Mouse (Mus musculus): ENCODE measurements around the gene Hba-x. TPM values are rescaled to one million over a fixed set of nuclear protein-coding genes. Genes with fewer than 3 reads are reported as not detected.

Hba-x gene
- polyA plus RNA-seq, 1 experiment from 2014 or later, result 0.18 TPM

DNA sequence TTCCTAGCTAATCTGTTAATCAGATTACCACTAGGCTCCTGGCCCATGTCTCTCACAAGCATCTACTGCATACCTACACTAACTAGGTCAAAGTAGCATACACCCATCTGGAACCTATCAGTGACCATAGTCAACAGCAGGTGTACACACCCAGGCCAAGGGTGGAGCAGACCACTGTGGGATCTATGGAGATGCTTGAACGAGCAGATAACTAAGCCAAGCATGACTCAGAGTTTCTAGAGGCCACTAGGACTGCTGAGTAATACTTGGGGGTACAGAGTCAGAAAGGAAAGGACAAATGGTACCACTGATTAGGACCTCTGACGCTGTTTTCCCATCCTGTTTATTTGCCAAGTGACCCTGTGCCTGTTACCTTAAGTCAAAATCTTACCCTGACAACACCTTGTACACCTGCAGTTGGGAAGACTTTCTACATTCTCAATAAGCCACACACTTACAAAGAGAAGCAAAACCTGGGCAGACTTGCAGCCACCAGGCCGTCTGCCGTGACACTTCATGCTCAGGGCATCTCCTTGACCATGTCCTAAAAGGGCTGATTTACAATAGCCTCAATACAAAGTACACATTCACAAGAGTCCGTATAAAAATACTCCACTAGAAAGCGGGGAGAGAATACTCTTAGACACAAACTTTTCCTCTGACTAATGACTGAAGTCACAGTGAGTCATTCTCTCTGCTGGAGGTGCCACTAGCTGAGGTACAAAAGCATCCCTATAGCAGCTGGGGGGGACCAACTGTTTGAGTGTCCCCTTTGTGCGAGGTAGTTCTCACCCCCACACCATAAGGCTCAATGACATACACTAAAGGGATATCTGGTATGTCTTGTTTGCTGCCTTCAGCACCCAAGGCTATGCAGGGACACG lies 25.1 kb upstream of the Hba-x start:
- DNase-seq (ENCODE audit: low spot score) (peak; percentile 42), ATAC-seq (ENCODE audit: low FRiP score, low TSS enrichment) (peak; percentile 94)
- Histone ChIP-seq H3K9ac (ENCODE audit: low read length) (no peak overlapping the region), H3K36me3 (ENCODE audit: control insufficient read depth, insufficient read depth, low read length) (peaks cover 8% of the 10 kb centered on the region), H3K27ac (replicated peaks) (no peak overlapping the region), H3K4me3 (ENCODE audit: low read depth, low read length) (no peak overlapping the region), H3K4me1 (replicated peaks; ENCODE audit: control insufficient read depth, insufficient read depth) (no peaks in the 10 kb centered on the region; the same call in 1 of the 2 replicates), H3K9me3 (ENCODE audit: control insufficient read depth, low read length) (no peaks in the 10 kb centered on the region), H3K27me3 (ENCODE audit: control insufficient read depth, insufficient read depth, low read length) (no peaks in the 10 kb centered on the region), H3K4me2 (replicated peaks; ENCODE audit: low read depth) (no peak overlapping the region)
- WGBS, result 83% methylated on average over 8 of the region's 8 CpGs
- no peak for TF ChIP-seq CTCF (IDR thresholded peaks at IDR 0.05; ENCODE audit: low read depth)
- no peak for TF ChIP-seq EP300 (optimal IDR thresholded peaks at IDR 0.05)

DNA sequence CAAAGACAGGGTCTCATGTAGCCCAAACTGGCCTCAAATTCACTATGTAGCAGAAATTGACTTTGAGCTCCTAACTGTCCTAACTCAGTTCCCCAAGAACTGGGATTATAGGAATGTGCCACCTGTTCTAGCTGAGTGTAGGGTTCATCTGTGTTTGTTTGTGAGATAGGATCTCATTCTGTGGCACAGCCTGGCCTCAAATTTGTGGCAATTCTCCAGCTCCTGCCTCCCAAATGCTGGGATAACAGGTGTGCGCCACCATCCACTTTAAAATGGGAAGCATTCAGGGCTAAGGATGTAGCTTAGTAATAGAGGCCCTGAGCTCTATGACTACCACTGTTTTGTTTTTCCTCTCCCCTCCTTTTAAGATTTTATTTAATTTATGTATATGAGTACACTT lies 23.1 kb upstream of the Hba-x start:
- WGBS, result 95% methylated on average over 1 of the region's 1 CpGs
- Histone ChIP-seq H3K27me3 (ENCODE audit: control insufficient read depth, insufficient read depth, low read length) (no peaks in the 10 kb centered on the region), H3K4me1 (replicated peaks; ENCODE audit: control insufficient read depth, insufficient read depth) (no peaks in the 10 kb centered on the region; the same call in 1 of the 2 replicates), H3K4me3 (ENCODE audit: low read depth, low read length) (no peak overlapping the region), H3K9me3 (ENCODE audit: control insufficient read depth, low read length) (no peaks in the 10 kb centered on the region), H3K36me3 (ENCODE audit: control insufficient read depth, insufficient read depth, low read length) (peaks cover 3% of the 10 kb centered on the region; the same call in 1 of the 2 replicates), H3K27ac (replicated peaks) (no peak overlapping the region), H3K4me2 (replicated peaks; ENCODE audit: low read depth) (no peak overlapping the region), H3K9ac (ENCODE audit: low read length) (no peak overlapping the region)
- no peak for TF ChIP-seq EP300 (optimal IDR thresholded peaks at IDR 0.05)
- TF ChIP-seq CTCF (IDR thresholded peaks at IDR 0.05; ENCODE audit: low read depth), result no peak
- DNase-seq (ENCODE audit: low spot score) (no peak), ATAC-seq (ENCODE audit: low FRiP score, low TSS enrichment) (no peak)

GRCm38 (mm10) chr11:32256146-32256545 lies 20.1 kb upstream of the Hba-x start:
- Histone ChIP-seq H3K9ac (ENCODE audit: low read length) (no peak overlapping the region), H3K36me3 (ENCODE audit: control insufficient read depth, insufficient read depth, low read length) (peaks cover 6% of the 10 kb centered on the region; the same call in 1 of the 2 replicates), H3K27me3 (ENCODE audit: control insufficient read depth, insufficient read depth, low read length) (no peaks in the 10 kb centered on the region), H3K4me2 (replicated peaks; ENCODE audit: low read depth) (no peak overlapping the region), H3K27ac (replicated peaks) (no peak overlapping the region), H3K9me3 (ENCODE audit: control insufficient read depth, low read length) (no peaks in the 10 kb centered on the region), H3K4me1 (replicated peaks; ENCODE audit: control insufficient read depth, insufficient read depth) (no peaks in the 10 kb centered on the region), H3K4me3 (ENCODE audit: low read depth, low read length) (no peak overlapping the region)
- 94% methylated on average over 1 of the region's 1 CpGs for WGBS
- DNase-seq (ENCODE audit: low spot score), result no peak
- TF ChIP-seq CTCF (IDR thresholded peaks at IDR 0.05; ENCODE audit: low read depth) (no peak), EP300 (optimal IDR thresholded peaks at IDR 0.05) (no peak)
- ATAC-seq (ENCODE audit: low FRiP score, low TSS enrichment), result no peak

- H3K4me1 ChIP-seq (replicated peaks; ENCODE audit: control insufficient read depth, insufficient read depth), result no peaks in the 10 kb centered on the region
- no peak overlapping the region for H3K9ac ChIP-seq (ENCODE audit: low read length)
- no peak overlapping the region for H3K27ac ChIP-seq (replicated peaks)
- H3K4me3 ChIP-seq (ENCODE audit: low read depth, low read length), result no peak overlapping the region
- DNase-seq (ENCODE audit: low spot score) (no peak), ATAC-seq (ENCODE audit: low FRiP score, low TSS enrichment) (no peak)
- TF ChIP-seq CTCF (IDR thresholded peaks at IDR 0.05; ENCODE audit: low read depth) (no peak), EP300 (optimal IDR thresholded peaks at IDR 0.05) (no peak)
- H3K36me3 ChIP-seq (ENCODE audit: control insufficient read depth, insufficient read depth, low read length), result peaks cover 6% of the 10 kb centered on the region; the same call in 1 of the 2 replicates
- 91% methylated on average over 3 of the region's 3 CpGs for WGBS
- no peaks in the 10 kb centered on the region for H3K27me3 ChIP-seq (ENCODE audit: control insufficient read depth, insufficient read depth, low read length)
- H3K4me2 ChIP-seq (replicated peaks; ENCODE audit: low read depth), result no peak overlapping the region
- H3K9me3 ChIP-seq (ENCODE audit: control insufficient read depth, low read length), result no peaks in the 10 kb centered on the region
These were observed 19.6 kb upstream of the Hba-x start for GRCm38 (mm10) chr11:32256566-32256965.

DNA sequence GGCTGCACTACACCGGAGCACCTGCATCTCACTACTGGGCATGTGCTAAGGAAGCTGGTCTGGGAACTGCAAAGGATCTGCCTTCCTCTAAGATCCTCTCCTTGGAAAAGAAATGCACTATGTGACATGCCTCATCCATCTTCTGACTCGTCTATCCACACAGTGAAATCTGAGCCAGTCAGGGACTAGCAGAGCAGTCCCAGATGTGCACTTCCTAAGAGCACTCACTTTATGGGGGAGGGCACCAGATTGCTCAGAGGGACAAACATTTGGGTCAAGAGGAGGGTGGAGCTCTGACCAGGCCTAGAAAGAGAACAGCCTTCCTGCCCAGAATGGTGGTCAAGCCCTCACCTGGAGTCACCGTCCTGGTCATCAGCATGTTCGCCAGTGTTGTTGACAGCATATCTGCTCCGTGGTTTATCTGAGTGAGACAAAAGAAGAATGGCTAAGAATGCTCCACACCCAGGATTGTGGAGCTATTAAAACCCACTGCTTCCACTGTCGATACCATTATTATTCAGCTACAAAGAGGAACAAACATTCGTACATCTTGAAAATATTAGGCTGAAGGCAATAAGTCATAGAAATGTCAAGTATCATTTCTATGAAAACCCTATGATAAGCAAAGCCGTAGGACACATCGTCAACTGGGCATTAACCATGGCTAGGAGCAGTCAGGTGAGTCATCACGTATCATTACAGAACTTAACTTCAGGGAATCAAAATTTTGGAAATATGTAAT lies 13.4 kb upstream of the Hba-x start:
- no peak for DNase-seq (ENCODE audit: low spot score)
- peaks cover under 1% of the 10 kb centered on the region; the same call in 1 of the 2 replicates for H3K4me1 ChIP-seq (replicated peaks; ENCODE audit: control insufficient read depth, insufficient read depth)
- 0 out of 2 replicates have a peak, but pooled peaks cover 2% of the 10 kb centered on the region for H3K36me3 ChIP-seq (ENCODE audit: control insufficient read depth, insufficient read depth, low read length)
- no peak overlapping the region for H3K9ac ChIP-seq (ENCODE audit: low read length)
- H3K4me2 ChIP-seq (replicated peaks; ENCODE audit: low read depth), result no peak overlapping the region
- H3K4me3 ChIP-seq (ENCODE audit: low read depth, low read length), result no peak overlapping the region
- no peaks in the 10 kb centered on the region for H3K9me3 ChIP-seq (ENCODE audit: control insufficient read depth, low read length)
- TF ChIP-seq EP300 (optimal IDR thresholded peaks at IDR 0.05) (no peak), CTCF (IDR thresholded peaks at IDR 0.05; ENCODE audit: low read depth) (no peak)
- WGBS, result 55% methylated on average over 10 of the region's 10 CpGs
- no peak for ATAC-seq (ENCODE audit: low FRiP score, low TSS enrichment)
- no peaks in the 10 kb centered on the region for H3K27me3 ChIP-seq (ENCODE audit: control insufficient read depth, insufficient read depth, low read length)
- H3K27ac ChIP-seq (replicated peaks), result no peak overlapping the region
